Mouse (Mus musculus): ENCODE measurements around the gene Rsph6a. TPM values are rescaled to one million over a fixed set of nuclear protein-coding genes. Genes with fewer than 3 reads are reported as not detected.
A peak's percentile ranks its signal among the peaks of the same experiment; 100 is the strongest.

Rsph6a gene
- polyA plus RNA-seq, 1 experiment = 0.10 TPM

DNA sequence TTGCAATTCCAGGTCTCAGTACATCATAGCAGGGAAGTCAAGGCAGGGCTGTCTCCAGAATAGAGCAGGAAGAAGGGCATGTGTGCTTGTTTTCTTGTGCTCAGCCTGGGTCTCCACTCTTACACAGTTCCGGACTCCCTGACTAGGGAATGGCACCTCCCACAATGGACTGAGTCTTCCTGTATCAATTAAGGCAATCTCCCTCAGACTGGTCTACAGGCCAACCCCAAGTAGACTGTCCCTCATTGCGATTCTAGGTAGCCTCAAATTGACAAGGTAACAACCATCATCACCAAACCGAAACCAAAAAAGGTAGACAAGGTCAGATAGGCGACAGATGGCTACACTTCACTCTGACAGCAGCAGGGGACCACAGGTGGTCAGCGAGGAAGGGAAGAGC, 20.7 kb downstream of the Rsph6a start:
- Histone ChIP-seq H3K4me3 (replicated peaks; ENCODE audit: insufficient read depth, low read depth, low read length) (peak overlapping the region; percentile 47), H3K4me1 (ENCODE audit: control insufficient read depth, insufficient read depth, low read length) (peaks cover 5% of the 10 kb centered on the region), H3K27me3 (ENCODE audit: control insufficient read depth, insufficient read depth, low read length) (no peaks in the 10 kb centered on the region), H3K27ac (ENCODE audit: insufficient read depth, low read length) (no peak overlapping the region)
- 34% methylated on average over 5 of the region's 5 CpGs for WGBS
- TF ChIP-seq POLR2A (IDR thresholded peaks at IDR 0.05; ENCODE audit: borderline replicate concordance, insufficient read depth, low read length) (no peak), CTCF (IDR thresholded peaks at IDR 0.05; ENCODE audit: borderline replicate concordance, insufficient read depth, low read depth, low read length) (no peak)
- DNase-seq = no peak

DNA sequence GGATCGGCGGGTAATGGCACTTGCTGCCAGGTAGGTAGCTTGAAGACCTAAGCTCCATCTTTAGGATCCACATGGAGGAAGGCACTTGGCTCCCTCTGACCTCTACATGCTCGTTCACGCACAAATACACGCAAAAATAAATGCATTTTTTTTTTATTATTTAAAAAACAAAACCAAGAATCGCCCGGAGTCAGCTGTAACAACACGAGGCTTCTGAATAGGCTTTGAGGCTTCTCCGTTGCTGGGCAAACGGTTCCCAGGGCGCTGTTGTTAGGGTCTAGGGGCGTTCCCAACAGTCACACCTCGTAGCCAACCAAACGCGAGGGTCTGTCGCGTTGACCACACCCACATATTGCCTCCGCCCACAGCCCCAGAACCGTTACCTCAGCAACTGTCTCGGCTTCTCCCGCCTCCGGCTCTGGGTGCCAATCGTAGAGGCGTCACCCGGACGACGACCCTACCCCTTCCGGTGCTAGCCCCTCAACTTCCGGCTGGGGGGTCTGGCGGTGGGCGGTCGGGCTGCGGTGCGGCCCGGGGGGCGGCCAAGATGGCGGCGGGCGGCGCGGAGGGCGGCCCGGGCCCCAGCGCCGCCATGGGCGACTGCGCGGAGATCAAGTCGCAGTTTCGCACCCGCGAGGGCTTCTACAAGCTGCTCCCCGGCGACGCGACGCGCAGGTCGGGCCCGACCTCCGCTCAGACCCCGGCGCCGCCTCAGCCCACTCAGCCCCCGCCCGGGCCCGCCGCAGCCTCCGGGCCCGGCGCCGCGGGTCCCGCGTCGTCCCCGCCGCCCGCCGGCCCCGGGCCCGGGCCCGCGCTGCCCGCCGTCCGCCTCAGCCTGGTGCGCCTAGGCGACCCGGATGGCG, 21.5 kb downstream of the Rsph6a start, which contains the start of gene Dmwd:
Gene Dmwd, plus strand, starts transcription at position 505 of the 863 bp plus-strand sequence.
- Histone ChIP-seq H3K27me3 (ENCODE audit: control insufficient read depth, insufficient read depth, low read length) (no peaks in the 10 kb centered on the region), H3K27ac (ENCODE audit: insufficient read depth, low read length) (peak within 1 kb of the TSS; percentile 4; the same call in 1 of the 2 replicates), H3K4me1 (ENCODE audit: control insufficient read depth, insufficient read depth, low read length) (peaks cover 5% of the 10 kb centered on the region), H3K4me3 (replicated peaks; ENCODE audit: insufficient read depth, low read depth, low read length) (peak within 1 kb of the TSS; percentile 47)
- peak; percentile 36; the same call in 1 of the 2 replicates for TF ChIP-seq POLR2A (IDR thresholded peaks at IDR 0.05; ENCODE audit: borderline replicate concordance, insufficient read depth, low read length)
- TF ChIP-seq CTCF (IDR thresholded peaks at IDR 0.05; ENCODE audit: borderline replicate concordance, insufficient read depth, low read depth, low read length) = no peak
- WGBS = 1% methylated on average over 91 of the region's 91 CpGs
- peak; percentile 91 to 93 for DNase-seq

DNA sequence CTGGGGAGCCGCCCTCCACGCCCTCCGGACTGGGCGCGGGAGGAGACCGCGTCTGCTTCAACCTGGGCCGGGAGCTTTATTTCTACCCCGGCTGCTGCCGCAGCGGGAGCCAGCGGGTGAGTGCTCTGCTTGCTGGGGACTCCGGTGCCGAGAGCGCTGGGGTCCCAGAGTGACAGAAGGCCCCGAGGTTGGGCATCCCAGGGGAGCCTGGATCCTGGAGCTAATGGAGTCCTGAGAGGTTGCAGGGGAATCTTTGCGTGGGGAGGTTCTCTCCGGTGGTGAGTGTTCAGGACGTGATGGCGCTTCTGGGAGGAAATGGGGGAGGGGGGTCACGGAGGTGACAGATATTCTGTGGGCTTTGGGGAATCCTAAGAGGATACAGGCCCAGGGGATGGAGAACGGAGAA, 22.1 kb downstream of the Rsph6a start:
- no peak for TF ChIP-seq POLR2A (IDR thresholded peaks at IDR 0.05; ENCODE audit: borderline replicate concordance, insufficient read depth, low read length)
- TF ChIP-seq CTCF (IDR thresholded peaks at IDR 0.05; ENCODE audit: borderline replicate concordance, insufficient read depth, low read depth, low read length) = no peak
- WGBS = under 1% methylated on average over 22 of the region's 22 CpGs
- H3K27me3 ChIP-seq (ENCODE audit: control insufficient read depth, insufficient read depth, low read length) = no peaks in the 10 kb centered on the region
- DNase-seq = peak in 1 of 2 experiments; percentile 56
- peaks cover 5% of the 10 kb centered on the region for H3K4me1 ChIP-seq (ENCODE audit: control insufficient read depth, insufficient read depth, low read length)
- H3K27ac ChIP-seq (ENCODE audit: insufficient read depth, low read length) = peak overlapping the region; percentile 4; the same call in 1 of the 2 replicates
- H3K4me3 ChIP-seq (replicated peaks; ENCODE audit: insufficient read depth, low read depth, low read length) = peak overlapping the region; percentile 47

DNA sequence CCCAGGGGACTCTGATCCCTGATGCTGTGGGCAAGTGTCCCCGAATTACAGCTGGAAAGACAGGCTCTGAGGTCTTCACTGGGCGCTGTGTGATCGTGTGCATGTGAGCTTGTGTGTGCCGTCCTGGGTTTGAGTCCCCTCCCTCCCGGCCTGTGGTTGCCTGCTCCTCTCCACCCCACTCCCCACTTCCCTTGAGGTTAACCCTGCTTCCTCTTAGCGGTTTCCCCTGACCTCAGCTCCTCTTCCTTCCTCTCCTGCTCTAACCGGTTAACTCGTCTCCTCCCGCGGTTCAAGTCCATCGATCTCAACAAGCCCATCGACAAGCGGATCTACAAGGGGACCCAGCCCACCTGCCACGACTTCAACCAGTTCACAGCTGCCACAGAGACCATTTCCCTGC, 23.3 kb downstream of the Rsph6a start:
- no peak overlapping the region for H3K4me3 ChIP-seq (replicated peaks; ENCODE audit: insufficient read depth, low read depth, low read length)
- no peak for TF ChIP-seq POLR2A (IDR thresholded peaks at IDR 0.05; ENCODE audit: borderline replicate concordance, insufficient read depth, low read length)
- 60% methylated on average over 14 of the region's 14 CpGs for WGBS

DNA sequence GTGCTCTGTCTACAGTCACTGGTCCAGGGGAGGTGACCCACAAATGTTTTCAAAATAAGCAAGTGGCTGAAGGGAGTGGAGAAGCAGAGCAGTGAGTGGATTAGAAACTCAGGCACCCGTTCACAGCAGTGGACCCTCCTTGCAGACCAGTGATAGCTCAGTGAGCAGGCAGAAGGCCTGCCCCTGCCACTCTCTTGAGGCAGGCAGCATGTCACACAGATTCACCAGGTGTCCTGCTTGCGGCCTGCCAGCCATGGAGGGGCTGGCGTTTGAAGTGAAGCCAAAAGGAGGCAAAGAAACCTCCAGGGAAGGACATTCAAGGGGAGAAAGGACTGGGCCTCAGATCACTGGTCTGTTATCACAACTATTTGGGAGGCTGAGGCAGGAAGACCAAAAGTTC, 24.2 kb downstream of the Rsph6a start:
- no peak for TF ChIP-seq POLR2A (IDR thresholded peaks at IDR 0.05; ENCODE audit: borderline replicate concordance, insufficient read depth, low read length)
- no peaks in the 10 kb centered on the region for H3K27me3 ChIP-seq (ENCODE audit: control insufficient read depth, insufficient read depth, low read length)
- H3K4me1 ChIP-seq (ENCODE audit: control insufficient read depth, insufficient read depth, low read length) = peaks cover 5% of the 10 kb centered on the region
- 24% methylated on average over 3 of the region's 3 CpGs for WGBS
- no peak overlapping the region for H3K27ac ChIP-seq (ENCODE audit: insufficient read depth, low read length)
- no peak overlapping the region for H3K4me3 ChIP-seq (replicated peaks; ENCODE audit: insufficient read depth, low read depth, low read length)
- no peak for DNase-seq

More for the DNA sequence above, 23.3 kb downstream of the Rsph6a start:
- Histone ChIP-seq H3K27me3 (ENCODE audit: control insufficient read depth, insufficient read depth, low read length) (no peaks in the 10 kb centered on the region), H3K4me1 (ENCODE audit: control insufficient read depth, insufficient read depth, low read length) (peaks cover 5% of the 10 kb centered on the region), H3K27ac (ENCODE audit: insufficient read depth, low read length) (no peak overlapping the region)
- no peak for DNase-seq

DNA sequence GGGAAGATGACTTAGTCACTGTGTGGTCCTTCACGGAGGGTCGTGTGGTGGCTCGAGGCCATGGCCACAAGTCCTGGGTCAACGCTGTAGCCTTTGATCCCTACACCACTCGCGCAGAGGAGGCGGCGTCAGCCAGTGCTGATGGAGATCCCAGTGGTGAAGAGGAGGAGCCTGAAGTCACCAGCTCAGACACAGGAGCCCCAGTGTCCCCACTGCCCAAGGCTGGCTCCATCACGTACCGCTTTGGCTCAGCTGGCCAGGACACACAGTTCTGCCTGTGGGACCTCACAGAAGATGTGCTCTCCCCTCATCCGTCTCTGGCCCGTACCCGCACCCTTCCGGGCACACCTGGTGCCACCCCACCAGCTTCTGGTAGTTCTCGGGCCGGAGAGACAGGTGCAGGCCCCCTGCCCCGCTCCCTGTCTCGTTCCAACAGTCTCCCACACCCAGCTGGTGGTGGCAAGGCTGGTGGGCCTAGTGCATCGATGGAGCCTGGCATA, 26.0 kb downstream of the Rsph6a start:
- TF ChIP-seq POLR2A (IDR thresholded peaks at IDR 0.05; ENCODE audit: borderline replicate concordance, insufficient read depth, low read length) = no peak
- Histone ChIP-seq H3K27ac (ENCODE audit: insufficient read depth, low read length) (no peak overlapping the region), H3K4me3 (replicated peaks; ENCODE audit: insufficient read depth, low read depth, low read length) (no peak overlapping the region), H3K27me3 (ENCODE audit: control insufficient read depth, insufficient read depth, low read length) (no peaks in the 10 kb centered on the region), H3K4me1 (ENCODE audit: control insufficient read depth, insufficient read depth, low read length) (no peaks in the 10 kb centered on the region; the same call in 1 of the 2 replicates)
- no peak for DNase-seq
- WGBS = 74% methylated on average over 19 of the region's 19 CpGs

DNA sequence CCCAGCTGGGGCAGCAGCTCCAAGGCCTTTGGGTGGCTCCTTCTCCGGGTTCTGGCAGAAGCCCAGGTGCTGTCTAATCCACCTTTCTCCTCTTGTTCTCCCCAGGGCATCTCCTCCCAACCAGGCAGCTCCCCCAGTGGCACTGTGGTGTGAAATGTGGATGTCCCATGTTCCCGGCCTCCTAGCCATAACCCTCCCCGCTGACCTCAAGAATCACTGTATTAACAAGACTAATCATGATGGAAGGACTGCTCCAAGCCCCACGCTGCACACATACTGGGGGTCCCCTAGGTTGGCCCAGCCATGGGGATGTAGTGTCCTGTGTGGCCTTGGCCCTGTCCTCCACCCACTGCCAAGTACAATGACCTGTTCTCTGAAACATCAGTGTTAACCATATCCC, 27.7 kb downstream of the Rsph6a start:
- Histone ChIP-seq H3K4me3 (replicated peaks; ENCODE audit: insufficient read depth, low read depth, low read length) (no peak overlapping the region), H3K27ac (ENCODE audit: insufficient read depth, low read length) (no peak overlapping the region), H3K4me1 (ENCODE audit: control insufficient read depth, insufficient read depth, low read length) (no peaks in the 10 kb centered on the region; the same call in 1 of the 2 replicates), H3K27me3 (ENCODE audit: control insufficient read depth, insufficient read depth, low read length) (no peaks in the 10 kb centered on the region)
- no peak for DNase-seq
- TF ChIP-seq POLR2A (IDR thresholded peaks at IDR 0.05; ENCODE audit: borderline replicate concordance, insufficient read depth, low read length) = no peak
- no peak for TF ChIP-seq CTCF (IDR thresholded peaks at IDR 0.05; ENCODE audit: borderline replicate concordance, insufficient read depth, low read depth, low read length)
- WGBS = 81% methylated on average over 4 of the region's 4 CpGs

DNA sequence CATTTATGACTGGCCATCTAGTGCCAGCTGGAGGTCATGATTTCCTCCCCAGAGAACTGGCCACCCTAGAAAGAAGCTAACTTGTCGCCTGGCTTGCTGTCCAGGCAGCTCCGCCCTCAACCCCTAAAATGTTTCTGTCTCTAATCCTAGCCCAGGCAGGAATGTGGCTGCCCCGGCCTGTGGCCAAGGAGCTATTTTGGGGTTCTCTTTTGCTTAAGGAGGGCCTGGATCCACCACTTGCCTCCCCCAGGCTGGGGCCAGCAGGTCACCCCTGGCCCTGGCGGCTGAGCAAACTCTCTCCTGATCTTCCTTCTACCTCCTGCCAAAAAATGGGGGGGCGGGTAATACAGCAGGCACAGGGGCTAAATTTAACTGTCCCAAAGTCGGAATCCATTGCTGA, 28.6 kb downstream of the Rsph6a start:
- 46% methylated on average over 6 of the region's 6 CpGs for WGBS
- Histone ChIP-seq H3K4me3 (replicated peaks; ENCODE audit: insufficient read depth, low read depth, low read length) (no peak overlapping the region), H3K27ac (ENCODE audit: insufficient read depth, low read length) (no peak overlapping the region), H3K27me3 (ENCODE audit: control insufficient read depth, insufficient read depth, low read length) (no peaks in the 10 kb centered on the region), H3K4me1 (ENCODE audit: control insufficient read depth, insufficient read depth, low read length) (no peaks in the 10 kb centered on the region; the same call in 1 of the 2 replicates)
- TF ChIP-seq CTCF (IDR thresholded peaks at IDR 0.05; ENCODE audit: borderline replicate concordance, insufficient read depth, low read depth, low read length) (no peak), POLR2A (IDR thresholded peaks at IDR 0.05; ENCODE audit: borderline replicate concordance, insufficient read depth, low read length) (no peak)
- no peak for DNase-seq
